Mouse (Mus musculus) liver, postnatal 0 days (tissue): ENCODE measurements around the gene Gse1. TPM values are rescaled to one million over a fixed set of nuclear protein-coding genes. Genes with fewer than 3 reads are reported as not detected.

Experiments used
- ATAC-seq: fragments of 200-750 bp; cut with Nextera tagmentation; 2 replicates; pipeline ENCODE4 v1.8.0; 2017; ENCODE audit warnings: mild to moderate bottlenecking, moderate library complexity
- DNase-seq: peaks from one replicate; pipeline ENCODE4 v3.0.0-alpha.2; 2016
- H3K27ac ChIP-seq: fragments of 300-500 bp; sonication (generic); 2 replicates; pipeline ENCODE4 v1.5.1; 2014; ENCODE audit warnings: antibody characterized with exemption, moderate library complexity, mild to moderate bottlenecking, low read depth
- H3K27me3 ChIP-seq: fragments of 300-500 bp; sonication (generic); 2 replicates; pipeline ENCODE4 v1.6.1; 2014; ENCODE audit warnings: low read length, control low read depth, mixed read lengths; ENCODE audit not compliant: insufficient read depth
- H3K36me3 ChIP-seq: fragments of 300-500 bp; sonication (generic); replicated peaks from 2 replicates; pipeline ENCODE4 v1.6.1; 2014; ENCODE audit warnings: mild to moderate bottlenecking, control low read depth, low read length, moderate library complexity, mixed read lengths; ENCODE audit not compliant: insufficient read depth
- H3K4me1 ChIP-seq: fragments of 300-500 bp; sonication (generic); 2 replicates; pipeline ENCODE4 v1.6.1; 2014; ENCODE audit warnings: antibody characterized with exemption, mild to moderate bottlenecking, control low read depth; ENCODE audit not compliant: insufficient read depth
- H3K4me2 ChIP-seq: fragments of 300-500 bp; sonication (generic); 2 replicates; pipeline ENCODE4 v1.6.1; 2014; ENCODE audit warnings: low read depth, mild to moderate bottlenecking, low read length, moderate library complexity, mixed read lengths
- H3K4me3 ChIP-seq: fragments of 300-500 bp; sonication (generic); 2 replicates; pipeline ENCODE4 v1.5.1; 2014; ENCODE audit warnings: low read depth, low read length
- H3K9ac ChIP-seq: fragments of 300-500 bp; sonication (generic); replicated peaks from 2 replicates; pipeline ENCODE4 v1.6.1; 2014; ENCODE audit warnings: mild to moderate bottlenecking, moderate library complexity
- H3K9me3 ChIP-seq: fragments of 300-500 bp; sonication (generic); 2 replicates; pipeline ENCODE4 v1.6.1; 2016; ENCODE audit warnings: mild to moderate bottlenecking, control low read depth, low read length, mixed read lengths
- CTCF ChIP-seq: sonication (generic); IDR thresholded peaks from 2 replicates; pipeline ENCODE4 v1.5.1; 2016; ENCODE audit warnings: antibody characterized with exemption, low read depth
- EP300 ChIP-seq: IDR thresholded peaks from 2 replicates; pipeline ENCODE4 v1.6.1; 2016; ENCODE audit warnings: antibody characterized with exemption, low read depth, mild to moderate bottlenecking
- WGBS: fragments of 180-500 bp; shearing (Covaris S2); extraction: QIAGEN DNeasy Blood & Tissue Kit; methylation state at CpG from one replicate; pipeline ENCODE4 v1.1.7; 2014; ENCODE audit not compliant: insufficient replicate concordance; 5-methylcytosine and 5-hydroxymethylcytosine counted together
- polyA plus RNA-seq: library from polyadenylated mRNA; unstranded; fragments of >200 nt; fragmentation: Nextera tagmentation; extraction: Ambion mirVana; gene quantifications from 2 replicates; pipeline ENCODE4 v1.2.1, GENCODE M21; 2015

Gse1 gene
- polyA plus RNA-seq, 1 experiment from 2014 or later: 7.7 TPM

DNA sequence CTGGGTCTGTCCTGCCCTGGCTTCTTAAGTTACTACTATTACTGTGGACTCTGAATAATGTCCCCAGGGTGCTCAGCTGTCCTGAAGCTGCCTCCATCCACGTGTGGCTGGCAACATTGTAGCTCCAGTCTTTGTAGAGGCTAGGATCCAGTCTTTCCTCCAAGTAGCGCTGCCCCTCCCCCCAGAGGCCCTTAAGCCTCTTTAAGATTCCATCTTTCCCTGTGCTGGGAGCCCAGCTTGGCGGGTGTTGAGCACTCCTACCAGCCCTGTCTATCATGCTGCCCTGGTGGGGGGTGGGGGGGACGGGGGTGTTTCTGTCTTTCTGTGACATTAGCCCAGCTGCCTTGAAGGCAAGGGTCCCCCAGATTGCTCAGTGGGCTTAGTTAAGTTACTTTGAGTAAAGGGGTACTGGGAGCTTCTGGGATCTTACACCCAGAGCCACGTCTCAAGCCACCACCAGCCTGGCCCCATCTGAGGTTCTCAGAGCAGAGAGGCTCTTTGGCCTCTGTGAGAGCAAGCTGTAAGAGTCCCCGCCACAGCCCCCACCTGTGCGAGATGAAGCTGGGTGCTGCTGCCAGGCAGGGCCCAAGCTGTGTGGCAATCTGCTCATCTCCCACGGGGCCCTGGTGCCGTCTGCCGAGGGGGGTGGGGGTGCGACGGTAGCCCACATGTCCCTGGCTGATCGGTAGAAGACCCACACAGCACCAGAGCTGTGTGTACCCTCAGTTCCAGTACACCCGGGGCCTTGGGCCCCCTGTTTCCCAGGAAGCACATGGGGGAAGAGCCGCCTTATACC is 329.1 kb downstream of the Gse1 start:
- WGBS: 71% methylated on average over 15 of the region's 15 CpGs
- no peak for DNase-seq
- Histone ChIP-seq H3K9ac (no peak overlapping the region; the same call in 1 of the 2 replicates), H3K4me3 (no peak overlapping the region), H3K4me1 (peaks cover 14% of the 10 kb centered on the region), H3K9me3 (no peaks in the 10 kb centered on the region), H3K27me3 (no peaks in the 10 kb centered on the region), H3K4me2 (no peak overlapping the region), H3K27ac (no peak overlapping the region), H3K36me3 (peaks cover 54% of the 10 kb centered on the region)
- TF ChIP-seq EP300 (no peak), CTCF (no peak)
- ATAC-seq: no peak

GRCm38 (mm10) chr8:120558162-120558561 is 329.9 kb downstream of the Gse1 start:
- no peaks in the 10 kb centered on the region for H3K9me3 ChIP-seq
- H3K4me3 ChIP-seq: no peak overlapping the region
- ATAC-seq (no peak), DNase-seq (no peak)
- no peak overlapping the region for H3K4me2 ChIP-seq
- WGBS: 92% methylated on average over 3 of the region's 4 CpGs
- H3K9ac ChIP-seq: no peak overlapping the region
- H3K27ac ChIP-seq: no peak overlapping the region
- H3K36me3 ChIP-seq: peaks cover 60% of the 10 kb centered on the region
- TF ChIP-seq CTCF: no peak
- no peak for TF ChIP-seq EP300
- peaks cover 22% of the 10 kb centered on the region for H3K4me1 ChIP-seq
- no peaks in the 10 kb centered on the region for H3K27me3 ChIP-seq

GRCm38 (mm10) chr8:120559654-120560053 is 331.4 kb downstream of the Gse1 start:
- H3K36me3 ChIP-seq: peaks cover 56% of the 10 kb centered on the region
- H3K27me3 ChIP-seq: no peaks in the 10 kb centered on the region
- no peak overlapping the region for H3K27ac ChIP-seq
- TF ChIP-seq CTCF: no peak
- TF ChIP-seq EP300: no peak
- H3K4me1 ChIP-seq: peaks cover 28% of the 10 kb centered on the region
- no peak overlapping the region for H3K4me2 ChIP-seq
- H3K4me3 ChIP-seq: no peak overlapping the region
- no peaks in the 10 kb centered on the region for H3K9me3 ChIP-seq
- ATAC-seq (no peak), DNase-seq (no peak)
- 79% methylated on average over 9 of the region's 11 CpGs for WGBS
- H3K9ac ChIP-seq: no peak overlapping the region

- no peaks in the 10 kb centered on the region for H3K27me3 ChIP-seq
- ATAC-seq: no peak
- 91% methylated on average over 5 of the region's 5 CpGs for WGBS
- no peak for DNase-seq
- no peak for TF ChIP-seq EP300
- no peak for TF ChIP-seq CTCF
- no peak overlapping the region for H3K9ac ChIP-seq
- no peak overlapping the region for H3K4me2 ChIP-seq
- H3K27ac ChIP-seq: no peak overlapping the region
- H3K36me3 ChIP-seq: peaks cover 61% of the 10 kb centered on the region
- H3K9me3 ChIP-seq: no peaks in the 10 kb centered on the region
- peaks cover 31% of the 10 kb centered on the region for H3K4me1 ChIP-seq
- H3K4me3 ChIP-seq: no peak overlapping the region
Observed at GRCm38 (mm10) chr8:120560535-120560934, 332.3 kb downstream of the Gse1 start.

DNA sequence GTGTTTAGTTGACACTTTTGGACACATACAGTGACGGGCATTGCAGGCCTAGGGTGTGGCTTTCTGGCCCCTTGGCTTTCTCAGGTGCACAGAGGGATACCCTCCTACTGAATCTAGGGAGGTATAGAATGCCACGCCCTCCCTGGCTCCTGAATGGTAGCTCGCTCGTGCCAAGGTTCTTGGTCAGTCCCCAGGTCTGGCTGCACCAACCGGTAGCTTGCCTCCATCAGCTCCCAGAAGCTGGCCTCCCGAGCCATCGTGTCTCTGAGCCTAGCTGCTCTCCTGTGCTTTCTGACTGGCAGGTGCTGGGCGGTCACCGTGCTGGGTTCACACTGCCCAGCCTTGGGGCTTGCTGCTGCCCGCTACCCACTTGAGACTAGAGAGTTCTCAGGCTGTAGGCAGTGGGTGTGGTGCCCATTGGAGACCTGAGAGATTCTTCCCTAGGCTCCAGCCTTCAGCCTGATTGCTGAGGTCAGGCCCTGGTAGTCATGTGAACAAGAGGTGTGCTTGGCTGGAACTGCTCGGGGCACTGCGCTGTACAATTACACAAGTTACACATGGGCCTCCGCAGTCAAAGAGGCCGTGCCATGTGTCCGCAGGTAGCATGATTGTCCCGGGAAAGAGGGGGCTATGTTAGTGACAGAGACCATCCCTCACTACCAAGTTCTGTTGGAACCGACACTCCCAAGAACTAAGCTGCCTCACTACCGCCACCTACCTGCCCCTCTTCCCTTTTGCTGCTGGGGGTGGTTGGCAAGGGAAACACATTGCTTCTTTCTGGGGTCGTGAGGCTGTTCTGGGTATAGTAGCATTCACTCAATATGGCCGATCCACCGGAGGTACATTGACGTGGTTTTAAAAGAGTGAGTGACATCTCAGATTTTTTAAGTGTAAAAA is 333.5 kb downstream of the Gse1 start:
- Histone ChIP-seq H3K9me3 (no peaks in the 10 kb centered on the region), H3K27me3 (no peaks in the 10 kb centered on the region), H3K4me1 (peaks cover 21% of the 10 kb centered on the region), H3K9ac (no peak overlapping the region), H3K4me2 (no peak overlapping the region), H3K4me3 (no peak overlapping the region), H3K36me3 (peaks cover 61% of the 10 kb centered on the region), H3K27ac (no peak overlapping the region)
- peak; percentile 59 for DNase-seq
- 81% methylated on average over 22 of the region's 22 CpGs for WGBS
- ATAC-seq: no peak
- no peak for TF ChIP-seq EP300
- peak; percentile 71 for TF ChIP-seq CTCF
